Mouse (Mus musculus) effector memory CD4-positive, alpha-beta T cell, adult 7 months (primary cell): ENCODE measurements around the gene Cd200r1. TPM values are rescaled to one million over a fixed set of nuclear protein-coding genes. Genes with fewer than 3 reads are reported as not detected.

ENCODE experiments used
- polyA plus RNA-seq: library from polyadenylated mRNA; unstranded; fragments of 100-300 nt; shearing (Covaris generic); gene quantifications from one replicate; pipeline ENCODE4 v1.2.1, GENCODE M21; 2017

Cd200r1 gene
- polyA plus RNA-seq: 21.9 TPM

DNA sequence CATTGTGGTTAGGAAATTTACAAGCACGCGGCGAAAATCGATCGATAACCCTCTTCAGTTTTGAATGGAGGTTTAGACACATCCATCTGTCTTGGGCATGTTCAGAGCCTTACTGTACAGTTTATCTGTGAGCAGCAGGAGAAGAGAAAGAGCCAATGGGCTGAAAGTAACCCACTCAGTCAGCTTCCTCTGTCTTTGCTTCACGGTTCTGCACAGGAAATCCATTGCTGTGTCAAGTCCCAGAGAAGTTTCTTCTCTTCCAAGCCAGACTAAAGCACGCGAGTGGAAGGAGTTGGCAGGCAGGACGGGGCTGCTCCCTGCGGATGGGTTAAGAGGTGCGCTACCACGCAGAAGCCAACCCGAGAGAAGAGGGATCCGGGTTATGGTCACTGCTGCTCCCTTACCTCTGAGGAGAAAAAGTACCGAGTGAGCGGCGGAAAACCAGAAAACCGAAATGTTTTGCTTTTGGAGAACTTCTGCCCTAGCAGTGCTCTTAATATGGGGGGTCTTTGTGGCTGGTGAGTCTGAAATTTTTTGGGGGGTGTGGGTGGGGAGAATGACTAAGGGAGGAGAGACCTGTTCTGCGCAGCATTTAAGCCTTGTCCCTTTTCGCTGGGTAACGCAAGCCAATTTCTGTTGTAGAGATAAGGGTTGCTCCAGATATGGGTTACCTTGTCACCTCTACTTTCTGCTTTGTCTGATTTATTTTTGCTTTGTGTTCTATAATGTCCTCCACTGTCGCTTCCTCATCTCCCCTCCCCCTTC lies at the start of gene Cd200r1:
Gene Cd200r1, plus strand, starts transcription at position 182 of the 765 bp plus-strand sequence.

DNA sequence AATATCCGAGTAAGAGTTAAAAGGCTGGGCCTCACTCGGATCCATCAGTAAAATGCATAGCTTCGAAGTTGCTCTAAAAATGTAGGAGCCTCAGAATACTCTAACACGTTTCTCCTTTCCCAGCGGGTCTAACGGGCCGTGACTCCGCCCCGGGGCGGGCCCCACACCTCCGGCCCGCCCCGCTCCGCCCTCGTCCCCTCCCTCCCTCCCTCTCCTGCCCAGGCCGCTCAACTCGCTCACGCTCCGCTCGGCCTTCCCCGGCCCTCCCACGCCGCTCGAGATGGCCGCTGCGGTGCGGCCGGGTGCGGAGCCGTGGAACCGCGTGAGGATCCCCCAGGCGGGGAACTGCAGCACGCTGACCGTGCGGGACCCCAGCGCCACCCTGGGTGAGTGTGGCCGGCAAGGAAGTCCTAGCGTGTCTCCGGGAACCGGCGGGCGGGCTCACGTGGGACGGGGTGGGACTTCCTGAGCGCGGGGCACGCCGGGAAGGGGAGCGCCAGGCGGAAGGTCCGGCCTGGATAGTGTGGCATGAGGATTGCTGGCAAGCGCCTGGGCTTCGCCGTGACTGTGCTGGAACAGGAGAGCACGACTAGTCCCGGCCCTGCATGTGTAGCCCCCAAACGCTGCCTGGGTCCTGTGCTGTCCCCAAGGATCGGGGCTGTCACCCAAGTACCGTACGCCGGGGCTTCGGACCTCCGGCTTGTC lies 41.3 kb upstream of the Cd200r1 start, which contains the start of gene Nepro:
Gene Nepro, plus strand, starts transcription at position 219 of the 705 bp plus-strand sequence.

DNA sequence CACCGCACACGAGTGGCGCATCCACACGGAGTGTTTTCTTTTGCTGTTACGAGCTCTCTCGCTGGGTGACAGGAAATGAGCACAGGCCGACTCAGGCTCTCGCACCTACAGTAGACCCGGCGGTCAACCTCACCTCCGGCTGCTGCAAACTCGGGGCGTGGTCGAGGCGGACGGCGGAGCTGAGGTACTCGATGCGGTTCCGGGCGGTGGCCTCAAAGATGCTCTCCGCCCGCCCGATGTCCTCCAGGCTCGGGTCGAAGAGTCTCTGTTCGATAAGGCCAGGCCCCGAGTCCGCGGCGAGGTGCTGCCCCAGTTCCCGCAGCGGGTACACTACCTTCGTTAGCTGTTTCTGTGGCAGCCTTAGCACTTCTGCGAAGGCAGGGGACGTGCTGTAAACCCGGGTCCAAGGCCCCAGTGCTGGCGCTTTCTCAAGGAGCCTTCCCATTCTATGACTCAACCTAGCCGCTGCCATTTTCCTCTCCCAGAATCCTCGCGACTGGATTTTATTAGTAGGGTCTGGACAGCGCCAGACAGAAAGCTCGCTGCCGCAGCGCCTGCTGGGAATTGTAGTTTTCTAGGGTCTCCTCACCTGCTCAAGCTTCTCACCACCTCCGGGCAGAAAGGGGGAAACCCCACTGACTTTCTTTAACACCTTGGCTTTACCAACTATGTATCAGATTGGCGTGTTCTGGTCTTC lies 19.5 kb upstream of the Cd200r1 start, which contains the start of gene Gtpbp8:
Gene Gtpbp8, minus strand, starts transcription at position 498 of the 697 bp plus-strand sequence.

DNA sequence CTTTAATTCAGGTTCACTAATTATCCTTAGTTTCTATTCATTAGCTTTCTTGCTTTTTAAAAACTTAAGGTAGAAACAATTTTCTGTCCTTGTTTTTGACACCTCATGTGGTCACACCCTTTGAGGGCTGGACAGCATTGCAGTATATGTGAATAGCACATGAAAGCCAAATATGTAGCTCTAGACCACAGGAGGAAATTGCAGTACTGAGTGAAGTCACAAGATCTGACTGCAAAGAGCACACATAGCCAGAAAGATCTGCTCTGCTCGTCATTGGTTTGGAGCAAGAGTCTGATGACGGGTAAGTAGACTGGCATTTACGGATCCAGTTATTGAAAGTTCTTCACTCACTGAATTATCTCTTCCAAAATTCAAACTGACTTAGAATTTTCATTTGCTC lies 46.0 kb downstream of the Cd200r1 start, which contains the start of gene Cd200r4:
Gene Cd200r4, plus strand, starts transcription at position 190 of the 400 bp plus-strand sequence.

Other genes with a start within 250 kb of the Cd200r1 start
- 0.37 TPM for gene Boc, start 206.8 kb upstream of the Cd200r1 start, polyA plus RNA-seq
- 8.7 TPM for gene Nepro, start 41.4 kb upstream of the Cd200r1 start, polyA plus RNA-seq
- gene Gtpbp8, start 19.4 kb upstream of the Cd200r1 start, polyA plus RNA-seq: 19.7 TPM
- gene Cd200r4, start 46.0 kb downstream of the Cd200r1 start, polyA plus RNA-seq: 12.7 TPM
- not detected for gene Cd200r2, start 101.4 kb downstream of the Cd200r1 start, polyA plus RNA-seq
- 1.3 TPM for gene Cd200r3, start 177.9 kb downstream of the Cd200r1 start, polyA plus RNA-seq